Mouse (Mus musculus): ENCODE results near the gene Heatr1. TPM values are rescaled to one million over a fixed set of nuclear protein-coding genes. Genes with fewer than 3 reads are reported as not detected.
A peak's percentile ranks its signal among the peaks of the same experiment; 100 is the strongest.
"Not testable (repeated sequence)": the region's sequence is repeated elsewhere in the genome, so short reads cannot be mapped to it uniquely, and the experiment has no call there.

The Heatr1 gene
- total RNA-seq, 2 experiments from 2014 or later = 13.5 to 14.0 TPM

DNA sequence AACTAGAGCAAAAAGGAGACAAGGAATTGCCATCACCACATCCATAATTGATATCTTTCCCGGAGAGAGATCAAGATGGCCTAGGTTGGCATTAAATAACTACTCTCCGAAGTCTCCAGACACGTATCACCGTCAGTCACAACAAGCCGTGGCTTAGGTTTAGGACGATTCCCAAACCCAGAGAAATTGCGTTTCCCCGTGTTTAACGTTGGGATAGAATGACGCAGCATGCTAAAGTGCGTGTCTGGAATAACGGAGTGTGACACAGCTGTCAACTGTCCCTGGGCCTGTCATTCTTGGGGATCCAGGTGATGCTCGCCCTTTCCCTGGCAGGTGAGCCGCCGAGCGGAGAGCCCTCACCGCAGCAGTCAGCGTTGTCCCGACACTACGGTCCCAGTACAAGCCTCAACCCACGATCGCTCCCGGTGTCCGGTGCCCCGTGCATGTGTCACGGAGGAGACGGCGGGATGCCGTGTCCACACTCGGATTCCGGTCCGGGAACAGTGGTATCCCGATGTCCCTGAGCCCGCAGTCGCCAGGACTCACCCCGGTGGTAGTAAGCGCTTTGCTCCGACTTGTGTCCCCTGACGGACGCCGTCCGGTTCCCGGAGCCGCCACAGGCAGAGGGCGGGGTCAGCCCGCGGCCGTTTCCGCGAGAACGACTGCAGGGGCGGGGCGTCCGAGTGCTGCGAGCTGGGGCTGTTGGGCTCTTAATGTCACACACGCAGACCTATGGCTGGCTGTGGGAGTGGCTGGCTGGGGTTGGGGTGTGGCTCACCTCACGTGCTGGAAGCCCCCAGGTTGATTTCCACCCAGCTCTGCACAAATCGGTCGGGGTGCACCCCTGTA is 66.3 kb downstream of the Heatr1 start:
- Histone ChIP-seq H3K4me3 (peak overlapping the region; percentile 99), H3K27ac (peak overlapping the region; percentile 93)
- TF ChIP-seq CTCF (IDR thresholded peaks at IDR 0.05) = no peak; the same call in 1 of the 2 replicates
- intact Hi-C loops (cut with DNase I) = loop anchor here (5.0 kb wide), 1 partner anchor 106 kb away; the partner anchor contains the start of gene Ero1lb
- DNase-seq = peak; percentile 98

DNA sequence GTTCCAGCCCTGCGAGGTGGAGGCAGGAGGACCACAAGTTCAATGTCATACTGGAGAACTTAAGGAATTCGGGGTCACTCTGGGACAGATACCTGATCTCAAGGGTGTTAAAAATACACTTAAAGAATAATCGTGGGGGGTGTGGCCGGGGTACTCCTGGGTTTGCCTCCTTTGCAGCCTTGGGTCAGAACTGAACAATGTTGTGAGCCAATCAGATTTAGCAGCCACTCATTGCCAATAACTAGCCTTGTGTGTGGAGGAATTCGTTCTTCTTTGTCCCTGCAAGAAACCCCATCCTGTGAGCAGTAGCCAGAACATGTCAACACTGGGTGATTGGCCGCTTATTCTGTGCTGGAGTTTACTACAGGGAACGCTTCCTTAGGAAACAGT is 66.9 kb downstream of the Heatr1 start:
- peak; percentile 24 for DNase-seq
- intact Hi-C loops (cut with DNase I) = loop anchor here (5.0 kb wide), 1 partner anchor 106 kb away; the partner anchor contains the start of gene Ero1lb
- Histone ChIP-seq H3K27ac (peak overlapping the region; percentile 93), H3K4me3 (peak overlapping the region; percentile 99)
- no peak for TF ChIP-seq CTCF (IDR thresholded peaks at IDR 0.05)

DNA sequence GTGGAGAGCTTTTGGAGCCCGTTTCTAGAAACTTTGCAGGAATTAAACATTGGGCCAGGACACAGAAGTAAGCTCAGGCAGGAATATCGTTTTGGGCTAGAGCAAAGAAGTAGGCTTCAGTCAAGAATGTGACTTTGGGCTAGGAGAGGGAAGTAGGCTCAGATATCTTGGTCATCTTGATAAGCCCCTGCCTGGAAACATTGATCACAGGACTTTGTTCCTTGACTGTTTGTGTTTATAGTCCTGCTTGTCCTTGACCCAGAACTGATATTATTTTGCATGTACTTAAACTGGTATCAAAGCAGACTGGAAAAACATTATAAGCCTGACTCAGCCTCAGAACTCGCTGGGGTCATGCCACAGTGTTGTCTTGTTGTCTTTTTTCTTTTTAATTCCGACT is 67.8 kb downstream of the Heatr1 start:
- intact Hi-C loops (cut with DNase I) = loop anchor here (5.0 kb wide), 1 partner anchor 105 kb away; the partner anchor contains the start of gene Ero1lb
- no peak for TF ChIP-seq CTCF (IDR thresholded peaks at IDR 0.05)
- DNase-seq = no peak

DNA sequence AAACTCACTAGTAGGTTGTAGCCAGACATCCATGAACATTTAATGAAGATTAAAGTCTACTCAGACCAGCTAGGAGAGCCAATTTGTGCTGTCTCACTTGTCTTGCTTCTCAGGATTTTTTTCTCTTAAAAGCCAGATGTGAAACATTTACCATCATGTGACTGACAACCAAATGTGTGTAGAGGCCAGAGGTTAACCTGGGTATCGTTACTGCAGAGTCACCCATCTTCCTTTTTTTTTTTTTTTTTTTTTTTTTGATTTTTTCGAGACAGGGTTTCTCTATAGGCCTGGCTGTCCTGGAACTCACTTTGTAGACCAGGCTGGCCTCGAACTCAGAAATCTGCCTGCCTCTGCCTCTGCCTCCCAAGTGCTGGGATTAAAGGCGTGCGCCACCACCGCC is 69.3 kb downstream of the Heatr1 start:
- intact Hi-C loops (cut with DNase I) = loop anchor here (5.0 kb wide), 1 partner anchor 103 kb away; the partner anchor contains the start of gene Ero1lb
- not testable (repeated sequence) for H3K4me3 ChIP-seq, DNase-seq, H3K27ac ChIP-seq

More for the DNA sequence above, 67.8 kb downstream of the Heatr1 start:
- Histone ChIP-seq H3K27ac (no peak overlapping the region), H3K4me3 (no peak overlapping the region)

DNA sequence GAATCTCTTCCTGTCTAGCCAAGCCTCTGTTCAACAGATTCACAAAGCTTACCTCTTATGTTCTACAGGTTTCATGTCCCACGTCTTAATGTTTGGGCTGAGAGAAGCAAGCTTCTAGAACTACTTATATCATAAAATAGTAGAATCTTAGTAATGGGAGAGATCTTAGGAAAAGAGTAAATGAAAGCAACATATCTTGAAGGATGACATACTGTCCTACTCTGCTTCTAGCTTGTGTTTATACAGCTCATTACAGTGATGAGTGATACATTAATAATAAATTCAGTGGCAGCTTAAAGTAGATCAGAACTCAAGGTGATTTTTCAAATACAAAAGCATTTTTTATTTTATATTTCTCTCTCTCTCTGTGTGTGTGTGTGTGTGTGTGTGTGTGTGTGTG is 70.0 kb downstream of the Heatr1 start, which contains the start of gene Lgals8:
Gene Lgals8, minus strand, starts transcription at position 101 of the 400 bp plus-strand sequence.
- intact Hi-C loops (cut with DNase I) = loop anchor here (5.0 kb wide), 1 partner anchor 102 kb away; the partner anchor contains the start of gene Ero1lb
- Histone ChIP-seq H3K27ac (no peak within 1 kb of the TSS), H3K4me3 (no peak within 1 kb of the TSS)
- TF ChIP-seq CTCF (IDR thresholded peaks at IDR 0.05) = no peak
- DNase-seq = no peak

DNA sequence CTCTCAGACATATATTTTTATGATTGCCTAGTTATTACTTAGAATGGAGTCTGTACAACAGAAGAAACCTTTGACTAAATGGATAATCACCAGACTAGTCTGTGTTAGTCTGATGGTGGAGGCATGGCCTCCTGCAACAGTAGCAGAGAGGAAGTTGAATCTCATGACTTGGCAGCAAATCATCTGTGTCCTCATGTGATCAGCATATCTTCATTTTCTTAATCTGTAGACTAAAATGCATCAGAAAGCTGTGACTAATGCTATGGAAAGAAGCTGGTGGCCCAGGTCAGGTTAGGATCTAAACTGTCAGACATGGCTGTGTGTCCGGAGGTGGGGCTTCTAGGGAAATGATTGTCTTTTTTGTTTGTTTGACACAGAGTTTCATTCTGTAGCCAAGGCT is 73.7 kb downstream of the Heatr1 start:
- Histone ChIP-seq H3K4me3 (no peak overlapping the region), H3K27ac (no peak overlapping the region)
- no peak for TF ChIP-seq CTCF (IDR thresholded peaks at IDR 0.05)
- intact Hi-C loops (cut with DNase I) = no loop called here
- no peak for DNase-seq

DNA sequence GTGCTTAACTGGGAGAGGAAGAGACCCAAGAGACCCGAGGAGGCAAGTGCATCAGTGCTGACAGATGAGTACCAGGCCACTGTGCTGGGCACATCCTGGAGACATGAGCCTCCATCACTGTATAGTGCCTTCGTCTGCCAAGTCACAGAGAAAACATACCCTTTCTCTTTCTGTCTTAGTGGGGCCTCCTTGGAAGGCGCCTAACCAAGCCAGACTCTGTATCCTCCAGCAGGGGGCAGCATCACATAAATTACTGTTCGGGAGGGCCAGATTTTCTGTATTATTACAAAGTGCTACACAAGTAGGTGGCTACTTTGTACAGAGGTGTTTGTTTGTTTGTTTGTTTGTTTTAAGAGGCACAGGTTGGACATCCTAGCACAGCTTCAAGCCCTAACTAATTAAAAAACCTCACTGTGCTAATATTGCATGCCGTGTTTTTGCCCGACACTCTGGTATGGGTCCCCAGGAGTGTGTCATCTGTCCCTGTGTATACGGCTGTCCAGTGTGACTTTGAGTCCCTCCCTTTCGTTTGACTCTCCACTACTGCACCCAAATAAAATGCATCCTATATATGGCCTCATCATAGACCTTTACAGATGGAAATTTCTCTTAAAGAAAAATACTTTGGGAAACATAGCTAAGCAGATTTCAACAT is 79.0 kb downstream of the Heatr1 start:
- TF ChIP-seq CTCF (IDR thresholded peaks at IDR 0.05) = peak; percentile 94
- DNase-seq = peak; percentile 69
- intact Hi-C loops (cut with DNase I) = loop anchor here (2.0 to 5.0 kb wide), 3 partner anchors 63 to 941 kb away; no protein-coding TSS in a partner anchor
- H3K27ac ChIP-seq = no peak overlapping the region
- no peak overlapping the region for H3K4me3 ChIP-seq

DNA sequence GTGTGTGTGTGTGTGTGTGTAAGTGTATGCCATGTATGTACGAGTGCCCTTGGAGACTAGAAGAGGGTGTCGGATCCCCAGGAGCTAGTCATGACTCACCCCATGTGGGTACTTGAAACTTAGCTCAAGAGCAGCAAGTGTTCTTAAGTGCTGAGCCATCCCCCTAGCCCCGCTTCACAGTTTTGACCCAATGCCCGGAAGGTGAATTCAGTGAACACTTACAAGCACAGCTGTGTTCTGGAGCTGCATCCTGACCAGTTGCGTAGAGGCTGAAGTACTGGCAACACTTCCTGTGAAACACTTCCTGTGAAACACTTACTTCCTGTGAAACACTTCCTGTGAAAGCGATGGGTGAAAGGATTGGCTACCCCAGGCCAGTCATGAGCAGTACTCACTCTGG is 80.4 kb downstream of the Heatr1 start:
- intact Hi-C loops (cut with DNase I) = loop anchor here (2.0 kb wide), 1 partner anchor 940 kb away; no protein-coding TSS in a partner anchor
- H3K4me3 ChIP-seq = no peak overlapping the region
- no peak for DNase-seq
- no peak for TF ChIP-seq CTCF (IDR thresholded peaks at IDR 0.05)
- no peak overlapping the region for H3K27ac ChIP-seq

DNA sequence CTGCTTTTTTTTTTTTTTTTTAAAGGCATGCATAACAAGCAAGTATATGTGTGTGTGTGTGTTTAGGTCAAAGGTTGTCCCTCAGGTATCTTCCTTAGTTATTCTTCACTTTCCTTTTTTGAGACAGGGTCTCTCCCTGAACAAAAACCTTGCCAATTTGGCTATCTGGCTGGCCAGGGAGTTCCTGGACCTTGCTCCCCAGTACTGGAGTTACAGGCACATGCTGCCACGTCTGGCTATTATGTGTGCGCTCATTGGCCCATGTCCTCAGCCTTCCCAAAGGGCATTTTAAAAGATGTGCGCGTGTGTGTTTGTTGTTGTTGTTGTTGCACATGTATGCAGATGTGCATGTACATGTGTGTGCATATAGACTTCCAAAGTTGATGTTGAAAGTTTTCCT is 82.1 kb downstream of the Heatr1 start:
- intact Hi-C loops (cut with DNase I) = no loop called here
- DNase-seq = no peak
- Histone ChIP-seq H3K27ac (no peak overlapping the region), H3K4me3 (no peak overlapping the region)
- TF ChIP-seq CTCF (IDR thresholded peaks at IDR 0.05) = no peak

DNA sequence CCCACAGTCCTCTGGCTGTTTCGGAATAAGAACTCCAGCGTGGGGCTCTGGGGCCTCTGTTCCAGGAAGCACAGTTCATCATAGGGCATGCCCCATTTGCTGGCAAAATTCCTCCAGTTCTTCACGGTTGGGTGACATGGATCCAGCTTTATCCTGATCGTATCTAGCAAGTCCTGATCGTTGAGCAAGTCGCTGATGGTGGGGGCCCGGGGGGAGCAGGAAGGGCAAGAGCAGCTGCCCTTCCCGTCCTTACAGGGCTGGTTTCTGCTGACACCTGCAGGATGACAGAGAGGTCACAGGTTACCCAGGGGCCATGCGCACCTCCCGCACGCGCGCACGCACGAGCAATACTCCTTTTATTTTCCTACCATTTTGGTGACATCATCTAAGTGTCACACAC is 83.5 kb downstream of the Heatr1 start:
- no peak for DNase-seq
- Histone ChIP-seq H3K27ac (no peak overlapping the region), H3K4me3 (no peak overlapping the region)
- intact Hi-C loops (cut with DNase I) = no loop called here
- no peak for TF ChIP-seq CTCF (IDR thresholded peaks at IDR 0.05)

DNA sequence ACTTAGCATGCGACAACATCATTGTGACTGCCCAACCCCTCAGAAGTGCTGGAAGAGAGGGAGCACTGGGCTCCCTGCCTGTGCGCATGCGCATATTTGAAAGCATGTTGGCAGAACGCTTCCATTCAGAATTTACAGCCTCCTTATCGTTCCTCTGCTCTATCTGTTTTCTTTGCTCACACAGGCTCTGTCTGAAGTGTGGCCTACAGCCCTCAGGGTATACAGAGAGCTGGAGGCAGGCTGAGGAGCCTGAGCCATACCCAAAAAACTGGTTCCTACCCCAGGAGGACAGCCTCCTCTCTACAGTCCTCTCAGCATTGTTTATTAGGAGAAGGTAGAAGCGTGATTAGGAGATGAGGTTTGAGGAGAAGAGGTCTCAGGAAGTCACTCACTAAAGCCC is 85.0 kb downstream of the Heatr1 start:
- intact Hi-C loops (cut with DNase I) = no loop called here
- DNase-seq = no peak
- Histone ChIP-seq H3K27ac (no peak overlapping the region), H3K4me3 (no peak overlapping the region)
- TF ChIP-seq CTCF (IDR thresholded peaks at IDR 0.05) = no peak

DNA sequence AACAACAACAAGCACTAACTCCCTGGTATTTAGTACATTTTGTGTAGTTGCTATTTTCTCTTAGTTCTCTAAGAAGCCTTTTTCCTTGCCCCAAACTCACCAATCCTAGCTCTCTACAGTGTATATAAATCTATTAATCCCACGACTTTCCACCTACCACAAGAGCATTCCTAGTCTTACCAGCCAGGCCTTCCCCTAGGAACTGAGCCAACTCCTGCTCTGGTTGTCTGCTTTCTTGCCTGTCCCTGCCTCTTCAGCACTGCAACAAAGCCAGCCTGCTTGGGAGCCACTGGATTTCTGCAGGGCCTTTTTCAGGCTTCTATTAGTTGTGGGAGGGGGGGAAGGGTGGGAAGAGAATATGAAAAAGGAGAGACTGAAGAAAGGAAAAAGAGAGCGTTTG is 90.4 kb downstream of the Heatr1 start:
- Histone ChIP-seq H3K27ac (no peak overlapping the region), H3K4me3 (no peak overlapping the region)
- TF ChIP-seq CTCF (IDR thresholded peaks at IDR 0.05) = no peak
- no peak for DNase-seq
- intact Hi-C loops (cut with DNase I) = no loop called here

DNA sequence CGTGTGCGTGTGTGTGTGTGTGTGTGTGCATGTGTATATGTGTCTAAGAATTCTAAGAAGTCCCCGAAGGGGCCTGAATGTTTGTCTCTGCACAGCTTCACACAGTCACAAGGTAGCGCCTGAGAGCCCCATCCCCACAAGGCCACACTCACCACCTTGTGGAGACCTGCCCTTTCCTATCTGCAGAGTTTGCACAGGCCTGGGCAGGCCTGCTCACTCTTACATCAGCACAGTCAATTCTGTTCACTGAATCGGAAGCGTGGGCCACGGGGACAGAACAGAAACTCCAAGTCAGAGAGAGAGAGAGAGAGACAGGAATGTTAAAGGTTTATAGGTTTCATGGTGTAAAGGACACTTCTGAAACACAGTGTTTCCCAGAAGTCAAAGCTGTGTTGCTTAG is 90.8 kb downstream of the Heatr1 start:
- intact Hi-C loops (cut with DNase I) = no loop called here

More for the DNA sequence above, 90.8 kb downstream of the Heatr1 start:
- no peak overlapping the region for H3K4me3 ChIP-seq
- no peak overlapping the region for H3K27ac ChIP-seq
- no peak for DNase-seq
- TF ChIP-seq CTCF (IDR thresholded peaks at IDR 0.05) = no peak

Other genes starting within 250 kb of the Heatr1 start
- gene Mtr, start 136.9 kb upstream of the Heatr1 start, total RNA-seq (2021) = 10 to 100 TPM; 15.6 to 18.0 TPM
- 1,000 to 10,000 TPM in 1 of 2 experiments, 100 to 1,000 TPM in 1; 773 to 1,947 TPM for gene Actn2, start 54.3 kb upstream of the Heatr1 start, total RNA-seq (2021)
- 10 to 100 TPM; 26.0 to 29.1 TPM for gene Lgals8, start 69.9 kb downstream of the Heatr1 start, total RNA-seq (2021)
- not detected for gene Edaradd, start 125.4 kb downstream of the Heatr1 start, total RNA-seq (2021)
- gene Ero1lb, start 170.8 kb downstream of the Heatr1 start, total RNA-seq (2021) = 1 to 10 TPM in 1 of 2 experiments, under 1 TPM in 1; 0.89 to 1.3 TPM

Measured in gastrocnemius, adult 2 months (tissue).